Mouse (Mus musculus) mature B cell (primary cell): ENCODE measurements around the gene Olfr869.

Source experiments
- in situ Hi-C: fragments of 300-500 bp; cut with MboI; formaldehyde crosslinking; loops from 2 replicates; pipeline ENCODE4 v1.14.3; 2019

Olfr869 gene

GRCm38 (mm10) chr9:20128709-20129108 lies at the start of gene Olfr869:
Olfr869 (plus strand) TSS chr9:20129009.
- in situ Hi-C loops, result no loop called here

DNA sequence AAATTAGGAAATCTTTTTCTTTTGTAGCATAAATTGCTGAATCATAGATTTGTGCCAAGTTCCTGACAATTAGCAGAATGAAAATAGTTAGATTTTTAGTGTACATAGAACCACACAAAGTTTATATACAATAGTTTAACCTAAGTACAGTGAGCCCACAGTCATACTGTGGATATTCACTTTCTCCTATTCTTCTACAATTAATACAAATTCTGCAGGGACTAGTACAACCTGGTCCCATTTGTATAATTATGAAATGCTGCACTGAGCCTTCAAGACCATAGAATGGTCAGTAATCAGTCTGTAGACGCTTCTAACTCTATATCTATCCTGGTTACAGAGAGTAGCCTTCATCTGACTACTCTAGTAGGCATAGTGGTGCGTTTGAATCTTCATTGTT lies 30.5 kb upstream of the Olfr869 start, which contains the start of gene Olfr868:
Gene Olfr868, plus strand, starts transcription at position 301 of the 400 bp plus-strand sequence.
- in situ Hi-C loops, result no loop called here

GRCm38 (mm10) chr9:20149706-20150105 lies 20.9 kb downstream of the Olfr869 start:
- in situ Hi-C loops, result no loop called here

DNA sequence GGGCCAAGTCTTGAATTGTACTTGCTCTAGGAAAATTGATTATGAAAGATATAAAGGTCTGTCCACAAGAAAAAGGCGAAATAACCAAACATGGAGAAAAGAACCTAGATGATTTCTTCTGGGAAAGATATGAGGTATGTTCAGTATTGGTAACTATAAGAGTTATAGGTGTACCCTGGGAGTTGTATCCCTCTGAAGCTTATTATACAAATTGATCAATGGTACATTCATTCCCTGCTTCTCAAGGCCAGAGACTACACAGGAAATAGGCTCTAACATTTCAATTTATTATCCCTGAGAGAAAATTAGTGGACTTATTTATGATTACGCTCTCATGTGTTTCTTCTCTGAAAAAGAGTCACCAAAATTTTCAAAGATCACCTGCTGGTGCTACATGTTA lies 45.1 kb downstream of the Olfr869 start, which contains the start of gene Olfr870:
Gene Olfr870, minus strand, starts transcription at position 101 of the 400 bp plus-strand sequence.
- in situ Hi-C loops, result no loop called here

- in situ Hi-C loops, result no loop called here
These were observed 50.7 kb downstream of the Olfr869 start for GRCm38 (mm10) chr9:20179463-20179862.
